Mouse (Mus musculus): Measurements from ENCODE around the gene Lrch1. TPM values are rescaled to one million over a fixed set of nuclear protein-coding genes. Genes with fewer than 3 reads are reported as not detected.

Gene Lrch1
- total and polyA plus RNA-seq, 3 experiments, result 2.8 to 6.1 TPM; not detected in 1

DNA sequence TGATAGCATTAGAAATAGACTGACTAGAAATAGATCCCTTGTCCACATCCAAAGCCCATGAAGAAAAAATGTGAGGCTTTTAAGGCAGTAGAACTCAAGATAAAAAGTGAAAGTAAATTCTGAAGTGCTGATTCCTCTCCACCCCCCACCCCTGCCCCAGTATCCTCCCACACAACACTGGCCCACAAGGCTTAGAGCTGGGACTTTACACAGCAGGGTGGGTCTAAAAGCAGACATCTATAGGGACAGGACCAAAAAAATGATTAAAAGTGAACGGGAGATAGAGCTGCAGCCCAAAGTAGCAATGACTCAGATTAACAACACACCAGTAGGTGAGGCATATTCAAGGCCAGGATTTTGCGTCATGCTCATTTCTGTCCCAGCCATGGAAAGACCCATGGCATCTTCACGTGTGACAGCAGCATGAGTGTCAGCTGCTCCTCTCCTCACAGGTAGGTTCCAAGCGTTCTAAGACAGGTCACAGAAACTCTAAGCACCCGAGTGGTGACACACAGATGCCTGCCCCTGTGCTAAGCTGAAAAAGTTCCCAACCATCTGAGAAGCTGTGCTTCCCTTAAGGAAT lies 29.1 kb downstream of the Lrch1 start:
- peaks cover 0 to 2% of the 10 kb centered on the region in 2 experiments; a peak in 1 of 4 replicates for H3K36me3 ChIP-seq (ENCODE audit: control insufficient read depth in 1 of 2, insufficient read depth in 2 of 2, low read length in 2 of 2)
- peaks cover 4 to 6% of the 10 kb centered on the region in 2 experiments for H3K4me1 ChIP-seq (ENCODE audit: control insufficient read depth in 1 of 2, insufficient read depth in 2 of 2, low read length in 2 of 2)
- H3K9ac ChIP-seq (ENCODE audit: control insufficient read depth, low read depth, low read length, poor library complexity, severe bottlenecking), result no peak overlapping the region
- no peak for TF ChIP-seq ZMIZ1 (IDR thresholded peaks at IDR 0.05; ENCODE audit: low read depth, low read length)
- TF ChIP-seq GABPA (IDR thresholded peaks at IDR 0.05; ENCODE audit: low read depth, low read length), result no peak
- no peak for TF ChIP-seq MAZ (IDR thresholded peaks at IDR 0.05; ENCODE audit: low read depth, low read length)
- TF ChIP-seq BHLHE40 (IDR thresholded peaks at IDR 0.05; ENCODE audit: borderline replicate concordance, low read depth, low read length), result no peak
- no peak for TF ChIP-seq GATA1 (IDR thresholded peaks at IDR 0.05; ENCODE audit: low read depth, low read length)
- TF ChIP-seq MAX (IDR thresholded peaks at IDR 0.05; ENCODE audit: low read length), result no peak
- no peak for TF ChIP-seq SIN3A (IDR thresholded peaks at IDR 0.05; ENCODE audit: low read length)
- no peak for TF ChIP-seq MYB (IDR thresholded peaks at IDR 0.05; ENCODE audit: low read depth, low read length)
- no peak for TF ChIP-seq TBP (IDR thresholded peaks at IDR 0.05; ENCODE audit: low read depth, low read length)
- TF ChIP-seq POLR2AphosphoS2 (IDR thresholded peaks at IDR 0.05; ENCODE audit: low read length), result no peak
- no peak for TF ChIP-seq CHD2 (IDR thresholded peaks at IDR 0.05; ENCODE audit: low read length)
- TF ChIP-seq MAFK (IDR thresholded peaks at IDR 0.05; ENCODE audit: borderline replicate concordance, low read depth, low read length), result no peak
- no peak for TF ChIP-seq HCFC1 (IDR thresholded peaks at IDR 0.05; ENCODE audit: low read depth, low read length)
- TF ChIP-seq RAD21 (IDR thresholded peaks at IDR 0.05; ENCODE audit: low read depth, low read length), result no peak
- no peak for TF ChIP-seq CHD1 (IDR thresholded peaks at IDR 0.05; ENCODE audit: low read depth, low read length)
- no peak for TF ChIP-seq TAL1 (IDR thresholded peaks at IDR 0.05; ENCODE audit: low read length)
- TF ChIP-seq EP300 (IDR thresholded peaks at IDR 0.05; ENCODE audit: low read depth in 1 of 2, low read length in 2 of 2), result no peak
- TF ChIP-seq TCF12 (IDR thresholded peaks at IDR 0.05; ENCODE audit: low read depth, low read length), result no peak
- no peak for TF ChIP-seq USF1 (IDR thresholded peaks at IDR 0.05; ENCODE audit: low read depth, low read length)
- H3K79me2 ChIP-seq (ENCODE audit: control insufficient read depth, insufficient read depth, low read length, poor library complexity), result no peaks in the 10 kb centered on the region
- H3K27me3 ChIP-seq (ENCODE audit: control insufficient read depth in 1 of 2, insufficient read depth in 2 of 2, low read length in 2 of 2), result no peaks in the 10 kb centered on the region
- no peaks in the 10 kb centered on the region for H3K9me3 ChIP-seq (replicated peaks; ENCODE audit: insufficient read depth, low read length)
- no peak overlapping the region for H3K4me3 ChIP-seq (ENCODE audit: control insufficient read depth in 1 of 2, insufficient read depth in 1 of 2, low read depth in 2 of 2, low read length in 2 of 2)
- no peak overlapping the region for H3K27ac ChIP-seq (ENCODE audit: control insufficient read depth, low read depth, low read length)
- no peak for DNase-seq (ENCODE audit: low read depth, low spot score)

DNA sequence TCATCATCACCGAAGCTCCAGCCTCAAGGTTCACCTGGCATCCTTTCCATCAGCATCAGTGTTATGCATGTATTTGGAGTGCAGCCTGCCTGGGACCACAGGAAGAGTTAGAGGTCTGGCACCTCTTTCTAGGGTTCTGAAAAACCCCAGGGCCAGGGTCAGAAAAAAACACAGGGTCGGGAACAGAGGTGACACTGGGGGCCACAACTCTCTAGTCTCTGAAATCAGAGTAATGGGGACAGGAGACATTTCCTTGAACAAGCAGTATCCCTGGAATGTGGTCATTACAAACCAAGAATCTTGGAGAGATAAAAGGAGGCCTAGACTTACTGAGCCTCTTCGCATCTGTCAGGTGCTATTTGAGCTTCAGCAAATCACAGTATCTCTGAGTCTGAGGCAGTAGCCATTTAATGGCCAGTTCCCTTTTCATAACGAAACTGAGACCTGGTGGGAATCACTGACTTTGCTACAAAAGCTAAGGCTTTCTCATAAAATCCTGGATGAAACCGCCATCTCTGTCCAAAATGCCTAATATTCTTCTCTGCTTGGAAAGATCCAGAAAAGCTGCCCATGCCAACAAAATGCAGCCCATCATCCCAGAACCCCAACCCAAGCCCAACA lies 30.1 kb downstream of the Lrch1 start:
- Histone ChIP-seq H3K9ac (ENCODE audit: control insufficient read depth, low read depth, low read length, poor library complexity, severe bottlenecking) (no peak overlapping the region), H3K4me3 (ENCODE audit: control insufficient read depth in 1 of 2, insufficient read depth in 1 of 2, low read depth in 2 of 2, low read length in 2 of 2) (no peak overlapping the region), H3K79me2 (ENCODE audit: control insufficient read depth, insufficient read depth, low read length, poor library complexity) (no peaks in the 10 kb centered on the region), H3K9me3 (replicated peaks; ENCODE audit: insufficient read depth, low read length) (no peaks in the 10 kb centered on the region), H3K27ac (ENCODE audit: control insufficient read depth, low read depth, low read length) (no peak overlapping the region), H3K27me3 (ENCODE audit: control insufficient read depth in 1 of 2, insufficient read depth in 2 of 2, low read length in 2 of 2) (no peaks in the 10 kb centered on the region), H3K4me1 (ENCODE audit: control insufficient read depth in 1 of 2, insufficient read depth in 2 of 2, low read length in 2 of 2) (peaks cover 4 to 7% of the 10 kb centered on the region in 2 experiments), H3K36me3 (ENCODE audit: control insufficient read depth in 1 of 2, insufficient read depth in 2 of 2, low read length in 2 of 2) (peaks cover 0 to 4% of the 10 kb centered on the region in 2 experiments; a peak in 1 of 4 replicates)
- DNase-seq (ENCODE audit: low read depth, low spot score), result no peak
- no peak for TF ChIP-seq GABPA (IDR thresholded peaks at IDR 0.05; ENCODE audit: low read depth, low read length)
- TF ChIP-seq MAZ (IDR thresholded peaks at IDR 0.05; ENCODE audit: low read depth, low read length), result no peak
- TF ChIP-seq RCOR1 (IDR thresholded peaks at IDR 0.05; ENCODE audit: low read depth, low read length), result no peak
- TF ChIP-seq EP300 (IDR thresholded peaks at IDR 0.05; ENCODE audit: low read depth in 1 of 2, low read length in 2 of 2), result no peak
- TF ChIP-seq MXI1 (IDR thresholded peaks at IDR 0.05; ENCODE audit: low read depth, low read length), result no peak
- TF ChIP-seq ZMIZ1 (IDR thresholded peaks at IDR 0.05; ENCODE audit: low read depth, low read length), result no peak
- no peak for TF ChIP-seq USF2 (IDR thresholded peaks at IDR 0.05; ENCODE audit: borderline replicate concordance in 1 of 2, insufficient read depth in 1 of 2, low read depth in 1 of 2, low read length in 2 of 2)
- TF ChIP-seq MAFK (IDR thresholded peaks at IDR 0.05; ENCODE audit: borderline replicate concordance, low read depth, low read length), result no peak
- TF ChIP-seq ZKSCAN1 (IDR thresholded peaks at IDR 0.05; ENCODE audit: low read depth, low read length), result no peak
- no peak for TF ChIP-seq TAL1 (IDR thresholded peaks at IDR 0.05; ENCODE audit: low read length)
- TF ChIP-seq HCFC1 (IDR thresholded peaks at IDR 0.05; ENCODE audit: low read depth, low read length), result no peak
- no peak for TF ChIP-seq KAT2A (conservative IDR thresholded peaks at IDR 0.05; ENCODE audit: low read depth, low read length)
- no peak for TF ChIP-seq ETS1 (IDR thresholded peaks at IDR 0.05; ENCODE audit: low read depth, low read length)
- TF ChIP-seq RAD21 (IDR thresholded peaks at IDR 0.05; ENCODE audit: low read depth, low read length), result no peak
- no peak for TF ChIP-seq UBTF (IDR thresholded peaks at IDR 0.05; ENCODE audit: borderline replicate concordance, insufficient read depth, low read depth, low read length)
